Mouse (Mus musculus) lung, postnatal 0 days (tissue): ENCODE results near the gene Tes3-ps.

Source experiments
- CTCF ChIP-seq: IDR thresholded peaks from 2 replicates; pipeline ENCODE4 v1.5.1; 2016; ENCODE audit warnings: antibody characterized with exemption, mild to moderate bottlenecking
- EP300 ChIP-seq: IDR thresholded peaks from 2 replicates; pipeline ENCODE4 v1.6.1; 2016; ENCODE audit warnings: antibody characterized with exemption, mild to moderate bottlenecking, control low read depth

GRCm38 (mm10) chr13:49470319-49470718 is 22.8 kb upstream of the Tes3-ps start:
- TF ChIP-seq CTCF (no peak), EP300 (no peak)
